Mouse (Mus musculus): ENCODE data around the gene Slc13a3. TPM values are rescaled to one million over a fixed set of nuclear protein-coding genes. Genes with fewer than 3 reads are reported as not detected.

Slc13a3 gene
- polyA plus RNA-seq, 1 experiment from 2014 or later = 0.53 TPM

- DNase-seq (ENCODE audit: low spot score) = no peak
Observed at GRCm38 (mm10) chr2:165482003-165482402, 9.0 kb upstream of the Slc13a3 start.

- no peak for DNase-seq (ENCODE audit: low spot score)
Observed at GRCm38 (mm10) chr2:165475850-165476249, 2.8 kb upstream of the Slc13a3 start.

- DNase-seq (ENCODE audit: low spot score) = no peak
Observed at GRCm38 (mm10) chr2:165475412-165475811, 2.4 kb upstream of the Slc13a3 start.

- DNase-seq (ENCODE audit: low spot score) = no peak
Observed at GRCm38 (mm10) chr2:165471943-165472342, 1.1 kb downstream of the Slc13a3 start.

- DNase-seq (ENCODE audit: low spot score) = peak; percentile 38
Observed at GRCm38 (mm10) chr2:165470167-165470566, 2.9 kb downstream of the Slc13a3 start.

GRCm38 (mm10) chr2:165467824-165468452, 5.1 kb downstream of the Slc13a3 start:
- DNase-seq (ENCODE audit: low spot score) = no peak

GRCm38 (mm10) chr2:165459663-165460062, 13.4 kb downstream of the Slc13a3 start:
- DNase-seq (ENCODE audit: low spot score) = no peak

- no peak for DNase-seq (ENCODE audit: low spot score)
Observed at GRCm38 (mm10) chr2:165458189-165458588, 14.8 kb downstream of the Slc13a3 start.

GRCm38 (mm10) chr2:165456710-165457109, 16.3 kb downstream of the Slc13a3 start:
- peak; percentile 48 for DNase-seq (ENCODE audit: low spot score)

GRCm38 (mm10) chr2:165452730-165453693, 20.0 kb downstream of the Slc13a3 start:
- peak; percentile 72 for DNase-seq (ENCODE audit: low spot score)

- no peak for DNase-seq (ENCODE audit: low spot score)
Observed at GRCm38 (mm10) chr2:165448475-165448874, 24.6 kb downstream of the Slc13a3 start.

GRCm38 (mm10) chr2:165444861-165445260, 28.2 kb downstream of the Slc13a3 start:
- DNase-seq (ENCODE audit: low spot score) = no peak

- DNase-seq (ENCODE audit: low spot score) = no peak
Observed at GRCm38 (mm10) chr2:165442981-165443380, 30.0 kb downstream of the Slc13a3 start.

GRCm38 (mm10) chr2:165441613-165442012, 31.4 kb downstream of the Slc13a3 start:
- DNase-seq (ENCODE audit: low spot score) = no peak

GRCm38 (mm10) chr2:165439613-165440012, 33.4 kb downstream of the Slc13a3 start:
- DNase-seq (ENCODE audit: low spot score) = no peak

GRCm38 (mm10) chr2:165438881-165439280, 34.1 kb downstream of the Slc13a3 start:
- no peak for DNase-seq (ENCODE audit: low spot score)

GRCm38 (mm10) chr2:165428694-165429093, 44.3 kb downstream of the Slc13a3 start:
- no peak for DNase-seq (ENCODE audit: low spot score)

GRCm38 (mm10) chr2:165420195-165420594, 52.8 kb downstream of the Slc13a3 start:
- no peak for DNase-seq (ENCODE audit: low spot score)

GRCm38 (mm10) chr2:165419670-165420111, 53.3 kb downstream of the Slc13a3 start:
- no peak for DNase-seq (ENCODE audit: low spot score)

GRCm38 (mm10) chr2:165418577-165418976, 54.5 kb downstream of the Slc13a3 start:
- no peak for DNase-seq (ENCODE audit: low spot score)

- no peak for DNase-seq (ENCODE audit: low spot score)
Observed at GRCm38 (mm10) chr2:165417291-165417690, 55.7 kb downstream of the Slc13a3 start.

- DNase-seq (ENCODE audit: low spot score) = no peak
Observed at GRCm38 (mm10) chr2:165415795-165416194, 57.2 kb downstream of the Slc13a3 start.

All from thymus, postnatal 0 days (tissue).